Mouse (Mus musculus): ENCODE measurements around the gene 1110004F10Rik.
A peak's percentile ranks its signal among the peaks of the same experiment; 100 is the strongest.
"Not testable (repeated sequence)": the region's sequence is repeated elsewhere in the genome, so short reads cannot be mapped to it uniquely, and the experiment has no call there.

1110004F10Rik gene

GRCm38 (mm10) chr7:116039196-116039537, at the start of gene 1110004F10Rik:
1110004F10Rik (plus strand) TSS chr7:116039397.
- DNase-seq (ENCODE audit: low spot score in 2 of 2) = no peak

DNA sequence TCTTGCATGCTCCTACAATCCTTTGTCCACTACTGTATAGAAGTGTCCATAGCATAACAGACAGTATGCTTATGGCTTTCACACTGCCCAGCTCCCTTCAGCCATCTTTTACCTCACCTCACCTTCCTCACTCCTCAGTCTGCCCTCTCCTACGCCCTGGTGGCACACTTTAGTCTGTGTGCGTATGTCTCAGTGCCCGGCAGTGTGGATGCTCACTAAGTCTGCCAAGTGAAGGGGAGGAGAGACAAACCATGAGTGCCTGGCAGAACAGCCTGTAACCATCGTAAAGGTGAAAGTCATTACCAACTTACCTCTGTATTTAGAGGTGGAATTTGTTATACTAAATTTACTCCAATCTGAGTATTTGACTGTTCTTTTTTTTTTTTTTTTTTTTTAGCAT, 36.5 kb upstream of the 1110004F10Rik start:
- DNase-seq (ENCODE audit: low spot score in 2 of 2) = no peak

DNA sequence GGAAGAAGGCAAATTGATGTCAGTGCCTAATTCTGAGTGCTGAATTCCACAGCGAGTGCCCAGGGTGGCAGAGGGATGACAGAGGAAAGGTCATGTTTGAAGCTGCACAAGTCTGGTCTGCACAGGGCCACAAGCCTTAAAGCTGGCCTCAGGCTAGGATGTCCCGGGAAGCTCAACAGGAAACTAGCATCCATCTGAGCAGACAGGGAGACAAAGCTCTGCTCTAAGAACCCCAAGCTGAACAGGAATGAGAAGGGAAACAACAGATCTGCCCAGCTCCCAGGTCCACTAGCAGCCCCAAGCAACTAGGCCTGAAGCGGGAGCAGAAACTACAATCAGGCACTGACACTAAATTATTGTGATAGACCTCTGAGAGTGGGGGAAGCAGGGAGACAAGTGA, 9.2 kb upstream of the 1110004F10Rik start:
- DNase-seq (ENCODE audit: low spot score in 2 of 2) = no peak

DNA sequence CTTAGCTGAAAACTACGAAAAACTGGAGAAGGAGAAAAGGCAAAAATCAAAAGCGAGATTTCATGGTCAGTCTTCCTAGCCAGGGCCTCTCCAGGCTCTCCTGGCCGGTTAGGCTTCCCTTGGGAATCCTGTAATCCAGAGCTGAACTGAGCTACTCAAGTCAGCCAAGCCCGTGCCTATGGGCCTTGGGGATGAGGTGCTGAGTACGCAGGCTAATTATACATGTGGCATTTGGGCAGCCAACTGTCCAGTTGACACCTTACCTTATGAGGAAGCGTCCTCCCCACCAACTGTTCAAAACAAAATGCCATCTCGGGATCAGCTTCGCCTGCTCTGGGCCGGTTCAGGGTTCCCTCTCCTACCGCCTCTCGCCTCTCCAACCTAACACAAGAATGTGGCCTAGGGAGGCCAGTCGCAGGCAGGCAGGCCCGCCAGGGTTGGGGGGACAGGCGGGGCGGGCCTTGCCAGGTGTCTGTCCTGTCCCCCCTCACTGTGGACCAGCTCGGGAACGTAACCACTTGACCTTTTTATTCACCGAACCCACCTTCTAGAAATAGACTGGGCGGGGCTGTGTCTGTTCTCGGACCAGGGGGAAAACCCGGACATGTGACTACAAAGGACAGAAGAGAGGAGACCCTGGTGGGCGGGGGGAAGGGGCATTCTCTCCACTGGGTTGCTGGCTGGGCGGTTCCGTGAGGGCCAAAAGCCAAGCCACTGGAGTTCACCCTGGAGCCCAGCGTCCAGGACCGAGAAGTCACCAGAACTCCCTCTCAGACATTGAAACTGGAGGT, 8.4 kb upstream of the 1110004F10Rik start:
- no peak for DNase-seq (ENCODE audit: low spot score in 2 of 2)

- no peak for DNase-seq (ENCODE audit: low spot score in 2 of 2)
These were observed 7.8 kb upstream of the 1110004F10Rik start for GRCm38 (mm10) chr7:116031388-116031717.

DNA sequence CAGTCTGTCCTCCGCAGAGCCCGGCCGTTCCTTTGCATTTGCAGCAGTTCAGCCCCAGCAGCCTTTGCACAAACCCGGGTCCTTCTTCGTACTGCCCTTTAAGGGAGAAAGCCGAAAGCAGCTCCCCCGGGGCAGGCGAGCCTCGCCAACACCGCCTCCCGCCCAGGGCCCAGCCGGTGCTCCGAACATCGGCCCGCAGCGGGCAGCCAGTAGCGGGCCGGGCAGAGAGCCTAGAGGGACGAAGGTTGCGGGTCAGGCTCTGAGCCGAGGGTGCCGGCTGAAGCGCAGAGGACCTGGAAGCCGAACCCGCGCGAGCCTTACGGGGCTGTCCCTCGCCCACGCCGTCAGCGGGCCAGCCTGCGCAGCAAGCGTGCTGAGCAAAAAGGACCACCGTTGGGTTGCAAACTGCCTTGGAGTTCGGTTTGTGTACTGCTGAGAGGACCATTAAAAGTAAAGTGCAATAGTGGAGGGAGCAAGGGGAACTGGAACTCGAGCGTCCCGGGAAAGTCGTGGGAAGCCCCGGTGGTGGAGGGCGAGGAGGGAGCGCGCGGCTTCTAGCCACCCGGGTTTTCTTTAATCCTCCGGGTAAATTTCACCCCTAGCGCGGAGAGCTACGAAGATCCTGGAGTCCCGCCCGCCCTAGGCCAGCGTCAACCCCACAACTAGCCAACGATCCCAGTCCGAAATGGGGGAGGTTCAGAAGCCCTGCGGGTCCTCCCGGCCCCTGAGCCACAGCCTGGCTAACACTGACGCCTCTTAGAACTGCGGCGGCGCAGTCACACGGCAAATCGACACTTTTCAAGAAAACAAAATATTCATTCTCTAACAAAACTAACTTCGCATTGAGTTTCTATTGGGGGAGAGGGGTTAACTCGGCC, 7.2 kb upstream of the 1110004F10Rik start:
- DNase-seq (ENCODE audit: low spot score in 2 of 2) = peak in 1 of 2 experiments; percentile 26

DNA sequence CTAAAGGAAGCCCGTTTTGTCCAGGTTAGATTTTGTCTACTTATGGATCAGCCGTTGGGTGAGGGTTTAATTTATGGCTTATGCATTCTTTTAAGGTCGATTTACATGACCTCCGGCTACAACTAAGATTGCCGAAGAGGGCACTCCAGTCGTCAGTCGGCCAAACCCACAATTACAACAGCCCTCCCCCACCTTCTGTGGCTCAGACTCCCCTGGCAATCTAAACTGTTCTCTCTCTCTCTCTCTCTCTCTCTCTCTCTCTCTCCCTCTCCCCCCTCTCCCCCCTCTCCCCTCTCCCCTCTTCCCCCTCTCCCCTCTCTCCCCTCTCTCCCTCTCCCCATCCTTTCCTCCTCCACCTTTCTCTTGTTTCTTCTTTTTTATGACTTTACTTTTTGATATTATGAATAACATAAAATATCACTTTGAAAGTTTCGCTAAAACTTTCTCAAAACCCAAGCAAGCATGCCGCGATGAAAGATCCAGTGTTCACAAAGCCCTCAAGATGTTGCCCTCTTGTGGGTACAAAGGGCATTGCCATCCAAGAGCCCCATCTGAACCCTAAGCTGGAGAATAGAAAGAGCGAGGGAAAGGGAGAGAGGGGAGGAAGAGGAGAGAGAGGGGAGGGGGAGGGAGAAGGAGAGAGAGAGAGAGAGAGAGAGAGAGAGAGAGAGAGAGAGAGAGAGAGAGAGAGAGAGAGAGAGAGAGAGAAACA, 6.4 kb upstream of the 1110004F10Rik start:
- peak in 1 of 2 experiments; percentile 80 for DNase-seq (ENCODE audit: low spot score in 2 of 2)

DNA sequence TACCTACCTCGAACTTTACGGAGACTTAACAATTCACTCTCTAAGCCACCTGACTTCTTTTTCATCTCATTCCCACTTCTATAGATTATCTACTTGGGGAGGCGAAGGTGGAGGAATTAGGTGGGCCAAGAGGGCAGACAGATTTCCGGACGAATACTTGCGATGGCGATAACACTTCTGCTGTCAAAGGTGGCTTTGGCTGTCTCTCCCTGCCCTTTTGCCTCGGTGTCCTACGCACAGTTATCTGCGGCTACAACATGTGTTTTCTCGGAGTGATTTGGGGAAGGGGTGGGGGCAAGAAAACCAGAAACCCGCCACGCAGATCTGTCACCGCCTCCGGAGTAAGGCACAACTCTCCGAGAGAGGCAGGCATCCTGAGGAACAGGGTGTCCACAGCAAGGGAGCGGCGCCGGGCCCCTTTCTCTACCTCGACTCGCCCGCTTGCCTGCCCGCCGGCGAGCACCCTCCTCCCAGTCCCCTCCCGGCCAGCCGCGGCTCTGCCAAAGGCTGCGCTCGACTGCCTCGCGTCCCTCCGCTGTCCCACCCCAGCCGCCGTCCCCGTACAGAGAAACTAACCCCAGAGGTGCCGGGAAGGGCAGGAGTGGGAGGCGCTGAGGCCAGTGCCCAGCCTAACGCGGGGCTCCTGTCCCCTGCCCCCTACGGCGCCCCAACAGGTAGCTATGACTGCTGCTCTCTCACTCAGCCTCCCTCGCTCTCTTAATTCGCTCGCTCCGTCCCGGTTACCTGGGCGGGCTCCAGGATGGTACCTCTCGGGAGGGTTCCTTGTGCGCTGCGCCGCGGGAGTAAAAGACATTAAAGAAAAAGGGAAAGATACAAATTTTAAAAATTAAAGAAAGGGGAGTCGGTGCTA, 5.6 kb upstream of the 1110004F10Rik start:
- DNase-seq (ENCODE audit: low spot score in 2 of 2) = peak in 1 of 2 experiments; percentile 21

DNA sequence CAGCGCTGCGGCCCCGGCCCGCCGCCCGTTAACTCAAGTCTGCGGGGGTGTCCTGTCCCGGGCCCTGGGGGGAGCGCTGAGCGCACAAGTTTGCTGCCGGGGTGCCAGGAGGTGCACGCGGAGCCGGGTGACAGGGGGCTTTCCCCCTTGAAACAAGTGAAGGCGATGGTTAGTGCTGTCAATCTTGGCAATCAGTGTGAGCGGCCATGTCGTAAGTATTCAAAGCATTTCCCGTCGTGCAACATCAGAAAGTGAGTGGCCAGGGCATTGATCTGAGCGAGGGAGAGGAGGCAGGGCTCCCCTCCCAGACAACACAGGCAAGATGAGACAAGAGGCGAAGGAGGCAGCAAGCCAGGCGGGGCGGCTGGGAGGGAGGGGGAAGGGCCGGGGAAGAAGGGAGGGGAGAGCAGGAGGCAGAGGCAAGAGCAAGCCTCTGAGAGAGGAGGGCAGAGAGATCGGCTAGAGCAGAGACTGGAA, 4.9 kb upstream of the 1110004F10Rik start:
- DNase-seq (ENCODE audit: low spot score in 2 of 2) = no peak

GRCm38 (mm10) chr7:116035504-116035903, 3.7 kb upstream of the 1110004F10Rik start:
- DNase-seq (ENCODE audit: low spot score in 2 of 2) = no peak

DNA sequence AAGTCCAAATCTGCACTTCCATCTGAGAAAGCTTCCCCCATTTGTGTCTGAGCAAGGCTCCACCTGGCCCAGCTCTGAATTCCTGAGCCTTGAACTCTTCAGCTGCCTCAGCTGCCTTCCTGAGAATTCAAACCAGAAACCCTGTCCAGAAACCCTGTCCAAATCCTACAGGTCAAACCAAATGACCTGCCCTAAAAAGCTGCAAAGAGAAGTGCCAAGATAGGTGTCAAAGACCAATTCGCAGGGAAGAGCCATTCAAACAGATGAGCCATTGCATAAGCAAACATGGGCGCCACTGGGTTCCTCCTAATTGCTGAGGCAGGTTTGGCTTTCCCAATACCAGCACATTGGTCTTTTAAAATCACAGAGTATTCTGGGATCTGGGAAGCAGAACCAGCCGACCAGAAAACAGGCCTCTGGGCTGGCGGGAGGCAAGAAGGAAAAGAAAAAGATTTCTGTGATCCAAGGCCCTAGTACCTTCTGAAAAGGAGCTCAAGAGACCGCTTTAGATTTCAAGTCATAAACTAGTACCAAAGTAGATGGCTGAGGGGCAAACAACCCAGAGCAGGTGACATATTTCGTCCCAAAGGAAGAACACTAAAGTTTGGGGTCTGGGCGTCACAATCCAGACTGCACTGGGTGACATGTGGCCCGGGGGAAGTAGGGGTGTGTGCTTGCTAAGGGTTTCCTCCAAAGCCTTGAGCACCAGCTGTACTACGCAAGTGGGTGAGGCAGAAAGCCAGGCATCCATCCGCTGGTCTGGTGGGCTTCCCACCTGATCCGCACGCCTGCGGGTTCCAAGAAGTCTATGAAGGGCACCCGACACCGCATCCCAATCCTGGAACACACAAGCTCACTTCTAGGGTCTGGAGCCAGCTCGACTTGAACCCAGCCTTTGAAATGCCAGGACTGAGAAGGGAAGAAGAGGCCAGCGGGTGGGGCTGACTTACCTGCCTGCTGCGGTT, 2.3 kb upstream of the 1110004F10Rik start:
- DNase-seq (ENCODE audit: low spot score in 2 of 2) = no peak

DNA sequence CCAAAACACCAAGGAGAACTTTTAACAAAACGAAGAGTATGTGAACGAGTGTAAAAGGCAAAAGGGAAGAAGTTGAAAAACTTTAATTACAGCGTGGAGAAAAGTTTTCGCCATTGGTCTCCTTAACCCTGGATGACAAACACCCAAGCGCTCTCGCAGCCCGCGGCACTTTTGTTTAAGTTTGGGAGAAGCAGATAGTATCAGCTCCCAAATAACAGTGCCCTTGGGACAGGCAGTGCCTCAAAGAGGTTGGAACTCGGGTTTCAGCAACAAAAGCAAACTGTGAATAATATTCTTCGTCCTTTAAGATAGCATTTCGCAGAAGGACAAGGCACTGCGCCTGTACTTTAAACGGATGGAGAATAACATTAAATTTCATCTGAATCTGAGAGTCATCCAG, 1.2 kb upstream of the 1110004F10Rik start:
- no peak for DNase-seq (ENCODE audit: low spot score in 2 of 2)

GRCm38 (mm10) chr7:116038511-116038910, 686 bp upstream of the 1110004F10Rik start, which contains the start of gene Sox6:
Sox6 (minus strand) TSS chr7:116038796.
- no peak for DNase-seq (ENCODE audit: low spot score in 2 of 2)

DNA sequence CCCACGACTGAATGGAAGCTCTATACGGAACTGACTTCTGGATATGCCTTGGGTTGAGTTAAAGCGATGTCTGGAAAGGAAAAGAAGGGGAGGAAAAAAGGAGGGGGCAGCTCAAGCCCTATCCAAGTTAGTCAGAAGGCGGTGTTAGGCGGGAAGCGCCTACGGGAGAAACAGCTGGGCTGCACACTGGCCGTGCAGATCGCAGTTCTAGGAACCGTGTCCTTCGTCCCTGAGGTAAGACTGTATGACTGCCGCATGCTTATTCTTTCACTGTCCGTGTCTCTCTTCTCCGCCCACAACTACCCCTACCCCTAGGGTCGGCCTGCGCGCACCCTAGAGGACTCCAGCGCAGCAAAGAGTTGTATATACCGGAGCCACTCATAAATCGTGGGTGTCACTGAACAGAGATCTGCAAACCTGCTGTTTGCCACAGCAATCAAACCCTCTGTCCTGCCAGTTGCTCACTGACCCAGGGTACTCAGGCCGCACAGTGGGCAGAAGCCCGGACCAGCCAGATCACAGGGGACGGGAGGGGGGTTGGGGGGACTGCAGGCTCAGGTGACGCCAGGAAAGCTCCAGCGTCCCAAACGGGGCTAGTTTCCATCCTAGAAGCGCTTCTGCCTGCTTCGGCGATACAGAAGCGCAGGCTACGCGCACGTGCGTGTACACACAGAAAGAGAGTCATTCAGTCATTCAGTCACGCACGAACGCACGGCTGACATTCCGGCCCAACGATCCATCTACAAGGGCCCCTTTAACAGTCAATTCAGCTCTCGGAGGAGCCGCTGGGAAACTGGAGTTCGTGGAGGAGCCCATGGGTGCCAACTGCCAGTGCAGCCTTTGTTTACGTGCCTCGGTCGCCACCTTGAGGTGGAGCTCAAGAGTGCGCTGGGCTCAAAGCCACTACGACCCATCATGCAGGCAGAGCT, 605 bp downstream of the 1110004F10Rik start:
- DNase-seq (ENCODE audit: low spot score in 2 of 2) = peak; percentile 88 to 93

DNA sequence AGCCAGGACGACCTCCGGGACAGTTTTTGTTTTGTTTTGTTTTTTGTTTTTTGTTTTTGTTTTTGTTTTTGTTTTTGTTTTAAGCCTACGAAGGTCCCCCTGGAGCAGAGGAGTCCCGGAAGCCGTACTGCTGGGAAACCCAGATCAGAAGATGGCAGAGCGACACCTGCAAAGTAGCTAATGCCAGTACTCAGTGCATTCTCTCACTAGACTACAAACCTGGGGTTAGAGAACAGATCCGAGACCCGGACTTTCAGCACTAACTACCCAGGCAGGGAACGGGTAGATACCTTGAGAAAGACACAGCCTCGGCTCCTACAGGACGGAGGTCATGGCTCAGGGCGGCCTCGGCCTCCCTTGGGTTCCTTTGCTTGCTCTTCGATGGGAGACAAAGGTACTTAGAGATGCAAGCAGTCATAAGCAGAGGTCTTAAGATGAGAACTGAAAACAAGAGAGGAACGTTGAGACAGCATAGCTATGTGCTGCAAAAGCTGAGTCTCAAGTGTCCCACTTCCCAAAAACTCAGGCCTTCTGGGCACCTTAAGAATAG, 1.3 kb downstream of the 1110004F10Rik start:
- DNase-seq (ENCODE audit: low spot score in 2 of 2) = no peak

DNA sequence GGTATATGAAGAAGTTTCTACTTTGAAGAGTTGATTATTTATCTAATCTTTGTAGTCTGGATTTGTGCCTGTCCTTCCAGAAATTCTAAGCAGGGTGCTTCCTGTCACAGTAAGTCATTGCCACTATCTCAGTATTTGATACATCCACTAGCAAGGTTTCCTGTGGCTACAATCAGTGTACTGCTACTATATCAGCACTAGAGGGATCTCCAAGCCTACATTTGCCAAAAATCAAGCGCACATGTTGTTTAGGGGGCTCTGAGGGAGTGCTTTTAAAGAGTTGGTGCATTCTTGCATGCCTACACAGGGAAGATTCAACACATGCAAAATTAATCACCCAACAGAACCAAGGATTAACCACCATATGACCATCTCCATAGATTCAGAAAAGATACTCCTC, 21.5 kb downstream of the 1110004F10Rik start:
- DNase-seq (ENCODE audit: low spot score in 2 of 2) = no peak

GRCm38 (mm10) chr7:116084366-116084765, 45.2 kb downstream of the 1110004F10Rik start, which contains the start of gene Gm4353:
Gm4353 (minus strand) TSS chr7:116084635.
- DNase-seq (ENCODE audit: low spot score in 2 of 2) = not testable (repeated sequence)

DNA sequence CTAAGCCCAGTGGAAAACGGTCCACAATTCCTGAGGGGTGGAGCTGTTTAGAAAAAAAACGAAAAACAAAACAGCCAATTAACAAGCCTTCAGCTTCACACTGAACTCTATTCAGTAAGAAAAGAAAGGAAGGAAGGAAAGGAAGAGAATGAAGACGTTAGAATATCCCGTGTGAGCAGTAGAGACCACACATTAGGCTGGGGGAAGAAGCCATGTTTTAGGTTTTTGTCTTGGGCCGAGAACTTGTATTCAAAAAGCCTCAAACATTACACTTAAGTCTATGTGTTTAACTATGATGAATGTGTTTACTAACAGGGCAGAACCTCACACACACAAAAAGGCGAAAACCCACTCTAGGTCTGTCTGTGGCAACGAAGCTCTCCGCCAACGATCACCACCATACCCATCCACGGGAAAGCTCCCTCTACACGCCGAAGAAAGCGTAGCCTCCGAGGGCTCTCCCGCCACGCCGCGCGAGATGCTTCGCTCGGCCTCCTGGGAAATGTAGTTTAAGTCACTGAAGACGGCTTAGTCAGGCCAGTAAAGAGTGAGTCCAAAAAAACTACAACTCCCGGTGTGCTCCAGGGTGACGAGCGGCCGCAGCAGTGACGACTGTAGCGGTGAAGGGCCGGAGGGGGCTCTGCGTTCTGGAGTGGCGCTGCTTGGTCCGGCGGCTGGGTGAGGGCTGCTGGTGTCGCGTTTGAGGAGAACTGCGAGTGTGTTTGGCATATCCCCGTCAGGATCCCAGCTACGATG, 53.7 kb downstream of the 1110004F10Rik start:
- DNase-seq (ENCODE audit: low spot score in 2 of 2) = peak; percentile 95 to 98

Data from frontal cortex, postnatal 36 days (tissue).